Mouse (Mus musculus) heart, postnatal 10 days (tissue): ENCODE results near the gene Fgf22. TPM values are rescaled to one million over a fixed set of nuclear protein-coding genes. Genes with fewer than 3 reads are reported as not detected.

Source experiments
- DNase-seq, 2 experiments: peaks; one replicate each; pipeline ENCODE4 v3.0.0; 2021
- intact Hi-C: fragments of 180-260 bp; cut with DNase I; formaldehyde crosslinking; loops from one replicate; pipeline ENCODE4 v1.15.1; 2025
- total RNA-seq, 2 experiments: library from RNA; stranded (reverse); gene quantifications; 2 replicates each; pipeline ENCODE4 v1.2.3; 2021

Gene Fgf22
- total RNA-seq, 2 experiments from 2014 or later: not detected

- intact Hi-C loops: no loop called here
- DNase-seq: no peak
Measured at GRCm38 (mm10) chr10:79766001-79766507, 11.2 kb downstream of the Fgf22 start.

GRCm38 (mm10) chr10:79766508-79767325 is 11.8 kb downstream of the Fgf22 start, which contains the start of gene Rnf126:
Rnf126 (minus strand) TSS chr10:79766952.
- DNase-seq: peak; percentile 99 to 100
- intact Hi-C loops: no loop called here

DNA sequence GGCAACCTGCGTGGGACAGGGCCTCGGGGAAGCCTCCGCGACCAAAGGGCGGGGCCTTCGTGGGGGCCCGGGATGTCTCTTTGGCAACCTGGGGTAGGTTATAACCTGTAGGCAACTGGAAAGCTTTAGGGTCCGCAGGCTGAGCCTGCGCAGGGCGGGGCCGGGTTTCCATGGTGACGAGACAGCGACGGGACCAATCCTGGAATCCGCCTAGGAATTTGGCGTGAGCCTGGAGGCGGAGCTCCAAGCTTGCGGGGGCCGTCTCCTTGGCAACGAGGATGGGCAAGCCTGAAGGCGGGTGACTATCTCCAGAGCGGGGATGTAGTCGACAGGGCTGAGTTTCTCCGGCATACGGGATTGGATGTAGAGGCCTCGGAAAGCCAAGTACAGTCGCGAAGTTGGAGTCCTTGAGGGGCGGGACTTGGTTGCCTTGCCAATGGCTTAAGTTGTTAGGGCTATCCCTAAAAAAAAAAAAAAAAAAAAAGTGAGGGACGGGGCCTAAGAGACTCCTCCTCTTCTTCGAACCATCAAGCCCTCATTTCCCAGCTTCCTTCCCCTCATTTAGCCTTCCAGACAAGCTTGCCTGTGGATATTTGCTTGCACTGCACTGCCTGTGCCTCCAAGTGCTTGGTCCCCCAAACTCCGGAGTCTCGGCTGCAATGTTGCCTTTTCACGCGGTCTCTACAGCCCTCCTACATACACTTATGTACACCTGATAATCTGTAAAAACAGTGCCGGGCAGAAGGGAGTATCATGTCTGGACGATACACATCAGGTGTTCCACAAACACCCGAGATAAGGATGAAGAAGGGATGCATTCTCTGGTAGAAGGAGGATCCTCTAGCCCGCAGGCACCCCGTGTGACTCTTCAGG is 12.7 kb downstream of the Fgf22 start:
- intact Hi-C loops: loop anchor here (1.0 to 2.0 kb wide), 2 partner anchors 21 to 45 kb away; no protein-coding TSS in a partner anchor
- peak; percentile 94 for DNase-seq

DNA sequence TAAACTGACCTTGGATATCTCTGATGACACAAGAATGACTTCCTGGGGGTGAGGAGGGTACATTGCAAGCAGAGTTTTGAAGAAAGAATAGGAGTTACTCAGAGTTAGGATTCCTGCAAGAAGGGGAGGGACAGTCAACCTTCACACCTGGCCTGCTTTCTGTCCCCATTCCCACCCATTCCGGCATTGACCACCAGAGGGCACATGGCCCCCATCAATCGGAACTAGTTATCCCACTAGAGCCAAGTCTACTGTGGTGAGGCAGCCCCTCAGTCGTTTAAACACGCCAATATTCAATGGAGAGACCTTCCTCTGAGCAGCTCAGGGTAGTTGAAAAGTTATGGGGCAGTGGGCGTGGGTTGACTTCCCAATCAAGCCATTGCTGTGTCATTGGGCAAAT is 13.5 kb downstream of the Fgf22 start:
- peak; percentile 79 to 84 for DNase-seq
- intact Hi-C loops: loop anchor here (1.0 to 2.0 kb wide), 2 partner anchors 20 to 44 kb away; no protein-coding TSS in a partner anchor

- intact Hi-C loops: loop anchor here (2.0 kb wide), 1 partner anchor 43 kb away; no protein-coding TSS in a partner anchor
- no peak for DNase-seq
Measured at GRCm38 (mm10) chr10:79769329-79769728, 14.5 kb downstream of the Fgf22 start.

DNA sequence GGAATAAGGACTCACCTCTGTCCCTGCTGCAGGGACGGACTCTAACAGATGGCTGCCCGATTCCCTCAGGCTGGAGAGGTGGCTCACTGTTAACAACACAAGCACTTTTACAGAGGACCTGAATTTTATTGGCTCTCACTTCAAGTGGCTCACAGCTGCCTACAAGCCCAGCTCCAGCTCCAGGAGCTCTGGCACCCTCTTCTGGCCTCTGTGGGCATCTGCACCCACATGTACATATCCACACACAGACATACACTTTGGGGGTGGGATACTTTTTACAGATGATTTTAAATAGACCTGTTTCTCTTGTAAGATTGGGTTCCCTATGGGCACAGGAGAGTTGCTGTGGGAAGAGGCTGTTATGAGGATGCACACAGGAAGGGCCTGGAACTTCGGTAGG is 17.4 kb downstream of the Fgf22 start:
- no peak for DNase-seq
- intact Hi-C loops: no loop called here

GRCm38 (mm10) chr10:79773208-79773607 is 18.3 kb downstream of the Fgf22 start:
- intact Hi-C loops: no loop called here
- DNase-seq: no peak

DNA sequence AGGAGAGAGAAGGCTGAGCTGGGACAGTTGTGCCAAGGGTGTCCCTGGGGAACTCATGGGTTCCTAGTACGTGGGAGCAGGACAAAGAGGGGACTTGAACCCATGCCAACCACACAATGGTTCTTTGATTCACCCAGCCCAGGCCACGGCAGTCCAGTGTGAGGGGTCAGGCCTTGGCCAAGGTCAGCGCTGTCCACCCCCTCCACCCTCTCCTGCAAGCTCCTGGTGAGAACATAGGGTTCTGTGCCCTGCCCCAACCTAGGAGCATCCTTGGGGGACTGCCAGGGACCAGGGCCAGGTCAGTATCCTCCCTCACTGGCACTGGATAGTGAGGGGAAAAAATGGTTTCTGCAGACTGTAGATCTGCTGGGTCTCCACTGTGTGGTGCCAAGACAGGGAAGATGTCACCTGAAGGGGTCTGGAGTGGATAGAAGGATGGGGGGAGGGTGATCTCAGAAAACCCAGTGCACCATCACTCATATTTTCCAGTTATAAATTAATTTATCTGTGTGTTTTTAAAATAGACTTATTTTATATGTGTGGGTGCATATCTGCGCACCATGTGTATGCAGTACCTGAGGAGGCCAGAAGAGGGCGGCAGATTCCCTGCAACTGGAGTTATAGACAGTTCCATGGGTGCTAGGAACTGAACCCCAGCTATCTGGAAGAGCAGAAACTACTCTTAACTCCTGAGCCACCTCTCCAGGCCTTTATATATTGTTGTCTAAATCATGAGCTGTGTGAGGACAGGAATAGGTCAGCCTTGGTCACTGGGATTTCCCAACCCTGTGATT is 19.8 kb downstream of the Fgf22 start:
- intact Hi-C loops: no loop called here
- DNase-seq: no peak

DNA sequence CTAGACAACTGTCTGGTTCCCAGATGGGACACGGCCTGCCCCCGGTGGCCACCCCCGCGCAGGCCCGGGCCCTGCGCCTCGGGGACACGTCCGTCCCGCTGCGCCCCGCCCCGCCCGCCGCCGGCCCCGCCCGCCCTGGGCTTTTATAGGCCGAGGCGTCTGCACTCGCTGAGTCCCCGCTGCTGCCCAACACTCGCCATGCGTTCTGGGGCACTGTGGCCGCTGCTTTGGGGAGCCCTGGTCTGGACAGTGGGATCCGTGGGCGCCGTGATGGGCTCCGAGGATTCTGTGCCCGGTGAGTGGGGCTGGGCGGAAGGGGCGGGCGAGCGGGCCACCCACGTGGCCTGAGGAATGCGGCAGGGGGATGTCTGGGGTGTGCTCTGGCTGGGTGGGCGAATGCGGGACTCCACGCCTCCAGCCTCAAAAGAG is 22.2 kb downstream of the Fgf22 start, which contains the start of gene Fstl3:
Gene Fstl3 (plus strand): TSS at position 170 of the 429 bp plus-strand sequence.
- peak; percentile 43 to 57 for DNase-seq
- intact Hi-C loops: no loop called here

DNA sequence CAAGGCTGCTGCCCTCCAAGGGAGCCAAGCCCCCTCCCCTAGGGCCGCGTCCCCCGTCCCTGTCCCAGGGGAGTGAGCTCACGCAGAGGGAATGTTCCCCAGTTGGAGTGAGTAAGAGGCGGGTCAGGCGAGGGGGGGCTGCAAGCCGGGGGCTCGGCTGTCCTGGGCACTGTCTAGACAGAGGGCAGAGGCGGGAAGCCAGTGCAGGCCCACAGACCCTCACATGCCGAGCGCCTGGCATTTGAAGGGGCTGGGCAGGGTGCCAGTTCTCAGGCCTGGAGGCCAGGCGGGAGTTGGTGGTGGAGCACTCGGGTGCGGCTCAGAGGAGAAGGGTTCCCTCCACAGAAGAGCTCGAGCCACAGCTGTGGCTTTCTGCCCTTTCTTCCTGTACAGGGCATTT is 23.1 kb downstream of the Fgf22 start:
- intact Hi-C loops: no loop called here
- DNase-seq: peak; percentile 71 to 72

GRCm38 (mm10) chr10:79779193-79779592 is 24.3 kb downstream of the Fgf22 start:
- intact Hi-C loops: no loop called here
- DNase-seq: no peak

GRCm38 (mm10) chr10:79779784-79780663 is 25.1 kb downstream of the Fgf22 start:
- peak; percentile 93 to 94 for DNase-seq

DNA sequence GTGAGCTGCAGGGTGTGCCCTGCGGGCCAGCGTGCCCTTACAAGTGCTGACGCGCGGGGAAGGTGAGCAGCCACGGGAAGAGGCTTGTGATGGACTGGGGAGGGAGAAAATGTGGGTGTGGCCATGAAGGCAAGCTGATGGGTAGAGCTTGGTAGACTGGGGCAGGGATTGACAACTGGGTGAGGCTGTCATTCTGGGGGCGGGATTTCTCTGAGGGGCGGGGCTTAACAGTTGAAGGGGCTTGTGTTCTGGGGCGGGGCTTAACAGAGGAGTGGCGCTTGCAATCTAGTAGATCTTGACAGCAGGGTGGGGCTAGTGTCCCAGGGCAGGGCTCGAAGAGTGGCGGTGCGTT is 25.8 kb downstream of the Fgf22 start:
- DNase-seq: no peak
- intact Hi-C loops: loop anchor here (5.0 to 10.0 kb wide), 2 partner anchors 37 to 186 kb away; no protein-coding TSS in a partner anchor

More at GRCm38 (mm10) chr10:79779784-79780663, 25.1 kb downstream of the Fgf22 start:
- intact Hi-C loops: loop anchor here (5.0 to 10.0 kb wide), 2 partner anchors 37 to 185 kb away; no protein-coding TSS in a partner anchor

DNA sequence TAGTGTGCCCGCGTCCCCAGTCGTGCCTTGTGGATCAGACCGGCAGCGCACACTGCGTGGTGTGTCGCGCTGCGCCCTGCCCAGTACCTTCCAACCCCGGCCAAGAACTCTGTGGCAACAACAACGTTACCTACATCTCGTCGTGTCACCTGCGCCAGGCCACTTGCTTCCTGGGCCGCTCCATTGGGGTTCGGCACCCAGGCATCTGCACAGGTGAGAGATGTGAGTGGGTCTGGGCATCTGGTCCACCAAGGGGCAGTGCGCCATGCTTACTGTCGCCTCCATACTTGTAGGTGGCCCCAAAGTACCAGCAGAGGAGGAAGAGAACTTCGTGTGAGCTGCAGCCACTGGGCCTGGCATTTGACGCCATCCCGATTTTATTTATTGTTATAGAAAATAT is 26.3 kb downstream of the Fgf22 start:
- intact Hi-C loops: loop anchor here (5.0 to 10.0 kb wide), 2 partner anchors 36 to 186 kb away; no protein-coding TSS in a partner anchor
- DNase-seq: no peak

GRCm38 (mm10) chr10:79781956-79782355 is 27.1 kb downstream of the Fgf22 start:
- intact Hi-C loops: loop anchor here (5.0 to 10.0 kb wide), 2 partner anchors 35 to 187 kb away; no protein-coding TSS in a partner anchor
- DNase-seq: no peak

DNA sequence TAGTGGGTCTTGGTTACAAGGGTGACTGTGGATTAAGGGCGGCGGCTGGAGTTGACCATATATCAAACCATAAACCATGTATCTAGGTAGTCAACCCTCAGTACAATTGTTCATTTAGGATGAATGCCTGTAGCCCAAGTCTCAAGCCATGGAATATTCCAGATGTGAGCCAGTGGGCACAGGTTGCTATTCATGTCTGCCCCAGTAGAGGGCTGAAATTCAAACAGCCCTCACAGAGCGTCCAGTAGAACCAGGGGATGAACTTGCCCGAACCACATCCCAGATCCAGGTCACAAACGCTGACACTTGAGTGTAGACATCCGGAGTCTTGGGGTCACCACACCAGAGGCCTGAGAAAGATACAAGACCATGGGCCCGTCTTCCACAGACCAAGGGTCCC is 28.2 kb downstream of the Fgf22 start:
- intact Hi-C loops: loop anchor here (5.0 to 10.0 kb wide), 2 partner anchors 34 to 188 kb away; no protein-coding TSS in a partner anchor
- DNase-seq: peak in 1 of 2 experiments; percentile 39

GRCm38 (mm10) chr10:79783920-79784800 is 29.3 kb downstream of the Fgf22 start:
- intact Hi-C loops: loop anchor here (5.0 to 10.0 kb wide), 2 partner anchors 33 to 189 kb away; no protein-coding TSS in a partner anchor
- DNase-seq: peak in 1 of 2 experiments; percentile 44
